Mouse (Mus musculus) gastrocnemius, adult 8-10 months (tissue): ENCODE measurements around the gene Traf7. TPM values are rescaled to one million over a fixed set of nuclear protein-coding genes. Genes with fewer than 3 reads are reported as not detected.

ENCODE experiments used
- DNase-seq, 2 experiments: peaks; one replicate each; pipeline ENCODE4 v3.0.0; 2022; ENCODE audit warnings: low spot score in 2 of 2
- total RNA-seq, 4 experiments: library from RNA; stranded (reverse); gene quantifications; 2 replicates each; pipeline ENCODE4 v1.2.4; 2022

Traf7 gene
- total RNA-seq, 4 experiments from 2014 or later: 25.0 to 28.2 (median 26.2) TPM

DNA sequence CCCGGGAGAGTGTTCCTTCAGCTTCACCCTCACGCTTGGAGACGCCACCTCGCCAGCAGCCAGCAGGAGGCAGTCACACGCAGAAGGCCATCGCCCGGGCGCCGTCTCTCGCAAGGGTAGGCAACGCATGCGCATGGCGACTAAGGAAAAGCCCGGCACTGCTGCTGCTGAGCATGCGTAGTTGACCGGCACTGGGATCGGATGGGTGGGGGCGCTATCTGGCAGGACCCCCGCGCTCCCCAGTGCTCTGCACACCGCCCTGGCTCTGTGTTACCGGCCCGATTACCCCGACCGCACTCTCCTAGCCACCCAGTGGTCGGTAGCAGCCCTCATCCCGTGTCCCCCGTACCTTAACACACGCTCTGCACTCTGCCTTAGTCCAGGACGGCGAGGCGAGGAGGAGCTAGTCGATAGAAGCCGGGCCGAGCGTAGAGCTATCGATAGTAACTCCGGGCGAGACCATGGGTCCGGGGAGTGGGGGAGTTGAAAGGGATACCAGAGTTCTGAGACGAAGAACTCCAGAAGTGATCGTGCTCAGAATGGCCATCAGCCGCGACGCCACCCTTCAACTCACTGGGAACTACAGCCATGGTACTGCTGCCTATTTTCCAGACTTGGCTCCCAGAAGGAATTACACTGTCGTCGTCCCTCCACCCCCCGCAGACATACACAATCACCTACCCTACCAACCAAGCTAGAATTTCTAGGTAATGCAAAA, 48.9 kb downstream of the Traf7 start, which contains the start of gene Mlst8:
Gene Mlst8, minus strand, starts transcription at position 416 of the 718 bp plus-strand sequence.
- DNase-seq: peak; percentile 94 to 96

DNA sequence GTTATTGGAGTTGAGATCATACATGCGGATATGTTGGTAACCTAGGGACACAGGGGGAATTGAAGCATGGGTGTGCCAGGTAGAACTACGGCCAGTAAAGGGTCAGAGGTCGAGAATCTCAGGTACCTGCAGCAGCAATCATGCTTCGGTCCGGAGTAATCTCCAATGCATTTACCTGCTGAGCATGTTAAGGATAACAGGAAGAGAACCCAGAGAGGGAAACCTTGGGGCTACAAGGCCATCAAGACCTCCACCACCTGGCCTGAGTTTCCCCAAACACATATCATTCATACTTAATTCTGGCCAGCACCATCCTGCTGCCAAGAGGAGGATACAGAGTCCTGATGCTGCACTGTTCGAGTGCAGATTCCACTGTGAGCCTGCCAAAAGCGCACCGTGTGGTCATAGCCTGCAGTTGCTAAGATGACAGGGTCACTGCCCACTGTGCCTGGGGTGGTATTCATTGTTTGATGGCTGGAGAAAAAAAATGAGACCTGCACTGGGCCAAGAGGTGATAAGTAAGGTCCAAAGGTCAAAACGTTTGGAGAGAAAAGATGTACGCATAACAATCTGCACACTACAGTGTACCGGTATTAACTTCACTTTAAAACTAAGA, 49.6 kb downstream of the Traf7 start:
- no peak for DNase-seq

- DNase-seq: no peak
Observed at GRCm38 (mm10) chr17:24477053-24477984, 50.4 kb downstream of the Traf7 start.

DNA sequence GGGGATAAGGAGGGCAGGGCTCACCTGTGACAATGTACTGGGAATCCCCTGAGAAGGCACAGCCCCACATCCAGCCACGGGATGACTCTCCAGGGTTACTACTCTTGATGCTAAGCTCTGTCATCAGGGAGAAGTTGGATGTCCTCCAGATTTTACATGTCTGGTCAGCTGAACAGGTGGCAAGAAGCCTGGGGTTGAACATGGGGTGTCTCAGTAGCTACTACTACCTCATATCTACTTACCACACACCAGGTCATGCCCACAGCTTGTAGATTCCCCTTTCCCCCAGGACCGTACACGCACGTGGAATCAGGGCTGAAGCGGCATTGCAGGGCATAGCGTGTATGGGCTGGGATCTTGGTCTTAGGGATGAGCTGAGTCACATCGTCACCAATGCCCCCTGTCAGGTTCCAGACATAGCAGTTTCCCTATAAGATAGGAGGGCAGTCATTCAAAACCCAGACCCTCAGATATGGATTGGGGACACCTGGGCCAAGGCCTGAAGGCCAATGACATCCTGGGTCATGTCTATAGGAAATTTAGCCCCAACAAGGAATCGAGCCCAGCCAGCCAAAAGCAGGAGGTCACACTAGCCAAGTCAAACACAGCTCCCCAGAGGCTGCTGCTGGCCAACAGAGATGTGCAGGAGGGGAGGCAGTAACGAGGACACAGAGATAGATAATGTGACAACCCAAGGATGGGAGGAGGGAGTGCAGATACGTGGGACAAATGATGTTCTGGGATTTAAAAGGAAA, 51.5 kb downstream of the Traf7 start:
- DNase-seq: no peak

DNA sequence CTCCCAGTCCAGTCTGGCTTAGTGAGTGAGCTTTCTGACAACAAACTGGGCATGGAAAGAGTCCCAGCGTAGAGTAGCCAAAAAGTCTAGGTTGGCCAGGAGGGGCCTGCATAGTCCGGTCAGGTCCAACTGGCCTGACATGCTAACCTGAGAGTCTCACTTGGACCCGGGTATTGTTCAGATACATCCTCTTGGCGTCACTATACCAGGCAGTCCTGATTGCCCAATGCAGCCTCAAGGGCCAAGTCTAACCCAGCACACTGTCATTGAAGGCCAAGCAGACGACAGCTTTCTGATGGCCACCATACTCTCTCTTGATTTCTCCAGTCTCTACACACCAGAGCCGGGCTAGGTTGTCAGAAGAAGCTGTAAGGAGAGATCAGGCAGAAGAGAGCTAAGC, 52.2 kb downstream of the Traf7 start:
- DNase-seq: no peak

DNA sequence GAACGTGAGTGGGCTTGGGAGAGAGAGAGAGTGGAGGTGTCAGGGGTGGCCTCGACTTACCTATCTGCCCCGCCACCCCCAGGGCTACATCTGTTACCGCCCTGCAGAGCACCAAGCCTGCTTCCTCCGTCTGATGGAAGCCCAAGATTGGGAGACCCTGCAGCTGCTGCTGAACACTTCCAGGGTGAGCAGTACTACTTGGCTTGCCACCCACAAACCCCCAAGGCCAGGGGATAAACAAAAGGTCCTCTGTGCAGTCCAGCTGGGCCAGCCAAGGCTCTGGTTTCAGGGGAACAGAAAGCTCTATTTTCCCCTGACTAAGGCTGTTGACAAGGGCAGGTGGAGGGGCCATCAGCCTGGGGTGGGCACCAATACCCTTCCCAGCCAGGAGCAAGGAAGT, 53.2 kb downstream of the Traf7 start:
- DNase-seq: no peak

DNA sequence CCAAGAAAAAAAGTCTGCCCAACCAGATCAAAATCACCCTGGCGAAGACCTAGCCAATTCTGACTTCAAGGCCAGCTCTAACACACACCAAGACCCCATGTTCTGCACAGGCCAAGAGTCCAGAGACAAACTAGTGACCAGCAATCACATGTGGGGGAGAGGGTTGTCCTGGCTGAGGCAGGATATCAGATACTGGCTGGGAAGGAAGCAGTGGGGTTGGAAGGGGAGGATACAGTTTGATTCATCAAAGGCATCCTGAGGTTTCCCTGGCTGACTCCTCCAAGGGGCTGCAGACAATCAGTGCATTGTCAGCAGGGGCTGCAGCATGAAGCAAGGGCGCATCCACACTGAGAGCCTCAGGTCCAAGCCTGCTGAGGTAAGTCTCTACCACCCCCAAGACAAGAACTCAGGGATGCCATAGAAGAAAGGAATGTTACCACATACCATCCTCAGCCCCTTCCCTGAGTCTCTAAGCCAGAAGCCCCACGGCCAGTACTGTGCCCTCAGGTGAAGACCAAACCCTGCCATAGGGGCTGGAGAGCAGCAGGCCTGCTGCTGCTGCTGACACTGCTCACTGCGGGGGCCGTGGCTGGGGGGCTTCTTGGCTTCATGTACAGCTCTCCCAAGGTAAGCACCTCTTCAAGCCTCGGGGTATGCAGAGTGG, 54.0 kb downstream of the Traf7 start, which contains the start of gene Bricd5:
Gene Bricd5, plus strand, starts transcription at position 273 of the 664 bp plus-strand sequence.
- DNase-seq: no peak

- DNase-seq: peak; percentile 52 to 69
Observed at GRCm38 (mm10) chr17:24472512-24472911, 55.2 kb downstream of the Traf7 start.

- peak in 1 of 2 experiments; percentile 42 for DNase-seq
Observed at GRCm38 (mm10) chr17:24470701-24471527, 56.8 kb downstream of the Traf7 start.

GRCm38 (mm10) chr17:24469910-24470602, 57.7 kb downstream of the Traf7 start, which contains the start of the genes E4f1 and Pgp:
E4f1 (minus strand) TSS chr17:24470313.
Pgp (plus strand) TSS chr17:24470392.
- DNase-seq: peak; percentile 97 to 99

DNA sequence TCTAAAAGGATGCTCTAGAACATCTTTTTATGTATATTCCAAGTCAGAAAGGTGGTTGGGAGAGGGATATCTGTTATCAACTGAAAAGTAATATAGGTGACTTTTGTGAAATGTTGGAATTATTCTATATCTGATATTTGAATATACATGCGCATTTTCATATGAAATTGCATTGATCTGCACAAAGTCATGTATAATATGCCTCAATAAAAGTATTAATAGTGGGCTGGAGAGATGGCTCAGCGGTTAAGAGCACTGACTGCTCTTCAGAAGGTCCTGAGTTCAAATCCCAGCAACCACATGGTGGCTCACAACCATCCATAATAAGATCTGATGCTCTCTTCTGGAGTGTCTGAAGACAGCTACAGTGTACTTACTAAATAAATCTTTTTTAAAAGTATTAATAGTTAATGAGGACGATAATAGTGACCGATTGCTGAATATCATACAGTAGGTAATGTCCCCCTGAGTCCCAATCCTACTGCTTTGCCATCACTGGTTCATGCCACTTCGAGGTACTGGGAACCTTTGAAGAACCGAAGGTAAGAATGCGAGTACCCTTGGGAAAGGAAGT, 58.3 kb downstream of the Traf7 start:
- DNase-seq: no peak

GRCm38 (mm10) chr17:24468636-24469246, 59.0 kb downstream of the Traf7 start:
- DNase-seq: no peak

- DNase-seq: no peak
Observed at GRCm38 (mm10) chr17:24463374-24464133, 64.2 kb downstream of the Traf7 start.

- DNase-seq: no peak
Observed at GRCm38 (mm10) chr17:24462932-24463331, 64.8 kb downstream of the Traf7 start.

DNA sequence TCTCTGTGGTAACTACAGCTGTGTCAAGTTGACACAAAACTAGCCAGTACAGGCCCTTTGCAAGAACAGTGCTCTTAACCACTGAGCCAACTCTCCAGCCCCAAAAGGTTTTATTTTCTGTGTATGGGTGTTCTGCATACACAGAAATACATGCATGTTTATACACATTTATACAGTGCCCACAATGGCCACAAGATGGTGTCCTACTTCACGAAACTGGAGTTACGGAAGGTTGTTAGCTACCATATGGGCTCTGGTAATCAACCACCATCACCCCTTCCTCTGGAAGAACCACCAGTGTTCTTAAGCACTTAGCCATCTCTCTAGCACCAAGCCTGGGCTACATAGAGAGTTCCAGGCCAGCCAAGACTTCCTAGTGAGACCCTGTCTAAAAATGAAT, 66.2 kb downstream of the Traf7 start:
- DNase-seq: no peak
